Comparison of ENCODE assay signal across 8 mouse cellular contexts in genomic region chr10:67548877-67549731, GRCm38 (mm10). TPM values are rescaled to one million over a fixed set of nuclear protein-coding genes. Genes with fewer than 3 reads are reported as not detected.
DNase-seq lines count a peak whose midpoint lies in the region; ATAC-seq and TF ChIP-seq lines count a peak whose summit lies in the region.

Gene Ado, minus strand, starts transcription at chr10:67548955.

- peak within 1 kb of the TSS; percentile 95 for H3K27ac ChIP-seq in forebrain, postnatal 0 days (ENCODE audit: low read depth, low read length)
- H3K27ac ChIP-seq in lung, embryonic 15.5 days, result peak within 1 kb of the TSS; percentile 93

- peak within 1 kb of the TSS; percentile 83 for H3K9ac ChIP-seq in forebrain, postnatal 0 days
- peak within 1 kb of the TSS; percentile 87 for H3K9ac ChIP-seq in lung, embryonic 15.5 days

- H3K9me3 ChIP-seq in G1E (replicated peaks), result no peaks in the 10 kb centered on the region
- H3K9me3 ChIP-seq in forebrain, postnatal 0 days (ENCODE audit: low read length), result no peaks in the 10 kb centered on the region
- no peaks in the 10 kb centered on the region for H3K9me3 ChIP-seq in lung, embryonic 15.5 days

- H3K36me3 ChIP-seq in G1E (replicated peaks), result peaks cover 34% of the 10 kb centered on the region
- H3K36me3 ChIP-seq in forebrain, postnatal 0 days (ENCODE audit: insufficient read depth), result no peaks in the 10 kb centered on the region
- no peaks in the 10 kb centered on the region for H3K36me3 ChIP-seq in lung, embryonic 15.5 days

- peak; percentile 79 for ATAC-seq in G1E (ENCODE audit: extremely low read depth, insufficient number of reproducible peaks, low FRiP score, poor library complexity, severe bottlenecking)
- ATAC-seq in forebrain, postnatal 0 days, result peak; percentile 99
- peak; percentile 93 for ATAC-seq in lung, embryonic 15.5 days (ENCODE audit: borderline replicate concordance, extremely low read depth, low FRiP score, low TSS enrichment)

- H3K4me1 ChIP-seq in G1E (ENCODE audit: insufficient read depth, low read depth, low read length), result peaks cover 42% of the 10 kb centered on the region
- H3K4me1 ChIP-seq in forebrain, postnatal 0 days (ENCODE audit: insufficient read depth), result peaks cover 23% of the 10 kb centered on the region
- peaks cover 30% of the 10 kb centered on the region for H3K4me1 ChIP-seq in lung, embryonic 15.5 days

- TF ChIP-seq CTCF in G1E (IDR thresholded peaks at IDR 0.05; ENCODE audit: low read depth, low read length), result no peak
- peak; percentile 42; the same call in 1 of the 2 replicates for TF ChIP-seq CTCF in forebrain, postnatal 0 days (IDR thresholded peaks at IDR 0.05; ENCODE audit: low read depth)

- 3% methylated on average over 77 of the region's 79 CpGs for WGBS in forebrain, postnatal 0 days
- WGBS in lung, embryonic 15.5 days, result under 1% methylated on average over 78 of the region's 79 CpGs

- peak; percentile 74 for DNase-seq in G1E (ENCODE audit: low spot score)
- DNase-seq in cerebellum, adult 18-20 months, result peak; percentile 93 to 97
- DNase-seq in forebrain, postnatal 0 days, result peak; percentile 98
- peak; percentile 86 for DNase-seq in heart, postnatal 4 days
- peak; percentile 92 to 96 for DNase-seq in layer of hippocampus, adult 8-10 months (ENCODE audit: low spot score in 2 of 2)
- DNase-seq in ovary, adult 18-20 months (ENCODE audit: low spot score), result peak; percentile 85
- DNase-seq in thymus, postnatal 0 days (ENCODE audit: low spot score), result peak; percentile 90

- H3K27me3 ChIP-seq in G1E (ENCODE audit: insufficient read depth, low read length), result no peaks in the 10 kb centered on the region; the same call in 1 of the 2 replicates
- peaks cover 16% of the 10 kb centered on the region for H3K27me3 ChIP-seq in forebrain, postnatal 0 days (ENCODE audit: insufficient read depth, low read length)
- no peaks in the 10 kb centered on the region for H3K27me3 ChIP-seq in lung, embryonic 15.5 days

- H3K4me2 ChIP-seq in forebrain, postnatal 0 days (ENCODE audit: low read depth), result peak within 1 kb of the TSS; percentile 98
- H3K4me2 ChIP-seq in lung, embryonic 15.5 days, result peak within 1 kb of the TSS; percentile 91

- peak within 1 kb of the TSS; percentile 100 for H3K4me3 ChIP-seq in G1E (ENCODE audit: low read depth, low read length)
- peak within 1 kb of the TSS; percentile 79 for H3K4me3 ChIP-seq in forebrain, postnatal 0 days (ENCODE audit: low read depth, low read length)
- H3K4me3 ChIP-seq in lung, embryonic 15.5 days, result peak within 1 kb of the TSS; percentile 81

RNA-seq across cellular contexts. Expression of gene Ado, which starts in this region (rescaled TPM):
- total RNA-seq in G1E (2014; fragmentation: Nextera tagmentation) (20.6 and 21.1 TPM in 2 replicates), G1E (2017) (21.0 and 21.5 TPM in 2 replicates)
- 22.6 and 30.6 TPM in 2 replicates for polyA plus RNA-seq in G1E (2012)
- 51.9 and 52.6 TPM in 2 replicates for total RNA-seq in forebrain, postnatal 0 days (2014; rRNA removed)
- 58.0 and 59.5 TPM in 2 replicates for polyA plus RNA-seq in forebrain, postnatal 0 days (2015; fragmentation: Nextera tagmentation; extraction: Ambion mirVana)
- 10 to 100 TPM; 23.3 to 23.8 TPM for total RNA-seq in heart, postnatal 4 days (2021)
- 10 to 100 TPM; 33.3 to 34.5 (median 33.8) TPM for total RNA-seq in layer of hippocampus, adult 8-10 months (2022)
- polyA plus RNA-seq in lung, embryonic 15.5 days (2015; fragmentation: Nextera tagmentation; extraction: Ambion mirVana), result 61.5 and 64.6 TPM in 2 replicates
- 33.2 and 33.3 TPM in 2 replicates for polyA plus RNA-seq in thymus, postnatal 0 days (2015; fragmentation: Nextera tagmentation; extraction: Ambion mirVana)

Comparison
In these comparisons a context has a peak if more than half of its experiments do, and no peak if none do; other contexts are left out.
1. Peak in every context shown above with its lines: DNase-seq, ATAC-seq, H3K4me3 ChIP-seq and H3K27ac ChIP-seq.